Mouse (Mus musculus): ENCODE data around the gene Kif16b.

GRCm38 (mm10) chr2:142646863-142647262 lies 254.5 kb downstream of the Kif16b start:
- no peak for TF ChIP-seq CTCF (IDR thresholded peaks at IDR 0.05; ENCODE audit: low read depth)
- TF ChIP-seq EP300 (IDR thresholded peaks at IDR 0.05; ENCODE audit: low read depth): no peak
